ENCODE assay signal across 9 mouse cellular contexts in genomic region chr13:105053618-105054017, GRCm38 (mm10). TPM values are rescaled to one million over a fixed set of nuclear protein-coding genes. Genes with fewer than 3 reads are reported as not detected.
A peak's percentile ranks its signal among the peaks of the same experiment; 100 is the strongest.
DNase-seq lines count a peak whose midpoint lies in the region; ATAC-seq and TF ChIP-seq lines count a peak whose summit lies in the region.
"Had no signal": no experiment of that assay in that cellular context is flagged by ENCODE, and none has a peak within 500 bp of the region (broad histone marks: within the 10 kb centered on the region; RNA-seq: fewer than 3 reads in every experiment).

No protein-coding gene starts in this region.

- ATAC-seq in heart, embryonic 13.5 days (ENCODE audit: extremely low read depth, insufficient number of reproducible peaks, low FRiP score, low TSS enrichment), result peak; percentile 17; the same call in 1 of the 2 replicates
- ATAC-seq in neural tube, embryonic 15.5 days (ENCODE audit: low FRiP score), result peak; percentile 25

- no peak for TF ChIP-seq POLR2A in lung, adult 2 months (IDR thresholded peaks at IDR 0.05; ENCODE audit: borderline replicate concordance, extremely low read depth, low read depth, low read length)

- no peak for DNase-seq in lung, adult 2 months
- no peak for DNase-seq in lung, postnatal 4 days
- DNase-seq in cerebellum, postnatal 36 days, result peak; percentile 42 to 51
- peak; percentile 20 for DNase-seq in left cerebral cortex, postnatal 4 days
- no peak for DNase-seq in natural killer cell, adult 2 months (ENCODE audit: low spot score in 2 of 2)
- DNase-seq in testis, postnatal 10 days (ENCODE audit: low spot score), result no peak

- peak overlapping the region; percentile 85 for H3K9ac ChIP-seq in heart, embryonic 13.5 days
- H3K9ac ChIP-seq in neural tube, embryonic 15.5 days (replicated peaks), result peak overlapping the region; percentile 81

- H3K4me1 ChIP-seq in lung, adult 2 months (ENCODE audit: control insufficient read depth, insufficient read depth, low read length), result peaks cover 4% of the 10 kb centered on the region; the same call in 1 of the 2 replicates
- peaks cover 34% of the 10 kb centered on the region for H3K4me1 ChIP-seq in heart, embryonic 13.5 days
- H3K4me1 ChIP-seq in neural tube, embryonic 15.5 days, result peaks cover 26% of the 10 kb centered on the region

- no peaks in the 10 kb centered on the region for H3K9me3 ChIP-seq in heart, embryonic 13.5 days
- H3K9me3 ChIP-seq in neural tube, embryonic 15.5 days (replicated peaks), result no peaks in the 10 kb centered on the region

- TF ChIP-seq CTCF in lung, adult 2 months (IDR thresholded peaks at IDR 0.05; ENCODE audit: insufficient read depth, low read length), result no peak

- H3K4me3 ChIP-seq in lung, adult 2 months (replicated peaks; ENCODE audit: extremely low read depth, low read depth, low read length), result peak overlapping the region; percentile 28
- H3K4me3 ChIP-seq in heart, embryonic 13.5 days, result peak overlapping the region; percentile 74
- H3K4me3 ChIP-seq in neural tube, embryonic 15.5 days (replicated peaks), result peak overlapping the region; percentile 75

- no peaks in the 10 kb centered on the region for H3K36me3 ChIP-seq in heart, embryonic 13.5 days
- no peaks in the 10 kb centered on the region for H3K36me3 ChIP-seq in neural tube, embryonic 15.5 days

- peak overlapping the region; percentile 84 for H3K4me2 ChIP-seq in heart, embryonic 13.5 days
- peak overlapping the region; percentile 74 for H3K4me2 ChIP-seq in neural tube, embryonic 15.5 days

- intact Hi-C loops in left cerebral cortex, postnatal 4 days (cut with DNase I), result loop anchor here (5.0 to 10.0 kb wide), 4 partner anchors 66 to 321 kb away; no protein-coding TSS in a partner anchor

- peak overlapping the region; percentile 70; the same call in 1 of the 2 replicates for H3K27ac ChIP-seq in heart, embryonic 13.5 days (replicated peaks)
- H3K27ac ChIP-seq in neural tube, embryonic 15.5 days (replicated peaks), result peak overlapping the region; percentile 92

- 10% methylated on average over 12 of the region's 12 CpGs for WGBS in lung, adult 2 months
- WGBS in heart, embryonic 13.5 days, result 3% methylated on average over 12 of the region's 12 CpGs
- 2% methylated on average over 12 of the region's 12 CpGs for WGBS in neural tube, embryonic 15.5 days

- H3K27me3 ChIP-seq in heart, embryonic 13.5 days (replicated peaks), result 0 out of 2 replicates have a peak, but pooled peaks cover 2% of the 10 kb centered on the region
- 0 out of 2 replicates have a peak, but pooled peaks cover 4% of the 10 kb centered on the region for H3K27me3 ChIP-seq in neural tube, embryonic 15.5 days (replicated peaks)

RNA-seq across cellular contexts. Expression of gene Rgs7bp, which starts 1.1 kb away (rescaled TPM):
- polyA plus RNA-seq in lung, adult 2 months (2012; rRNA removed), result 0.59 and 0.75 TPM in 2 replicates
- polyA plus RNA-seq in heart, embryonic 13.5 days (2015; fragmentation: Nextera tagmentation; extraction: Ambion mirVana), result 2.8 and 2.9 TPM in 2 replicates
- 10 to 100 TPM; 32.5 to 34.2 TPM for total RNA-seq in left cerebral cortex, postnatal 4 days (2021)
- 12.0 and 12.7 TPM in 2 replicates for polyA plus RNA-seq in neural tube, embryonic 15.5 days (2015; fragmentation: Nextera tagmentation; extraction: Ambion mirVana)

RNA-seq across cellular contexts. Expression of gene 4933425L06Rik, which starts 28.3 kb away (rescaled TPM):
- not detected in 2 replicates for polyA plus RNA-seq in lung, adult 2 months (2012; rRNA removed)
- polyA plus RNA-seq in heart, embryonic 13.5 days (2015; fragmentation: Nextera tagmentation; extraction: Ambion mirVana), result not detected in 2 replicates
- total RNA-seq in left cerebral cortex, postnatal 4 days (2021), result not detected
- not detected in 2 replicates for polyA plus RNA-seq in neural tube, embryonic 15.5 days (2015; fragmentation: Nextera tagmentation; extraction: Ambion mirVana)
- total RNA-seq: left cerebral cortex, postnatal 10 days had no signal

Comparison
In these comparisons a context has a peak if more than half of its experiments do, and no peak if none do; other contexts are left out.
1. DNase-seq: peak in cerebellum, postnatal 36 days (2 of 2) and left cerebral cortex, postnatal 4 days (single experiment); none in lung, adult 2 months (single experiment), lung, postnatal 4 days (0 of 2), natural killer cell, adult 2 months (0 of 2) and testis, postnatal 10 days (single experiment).
2. Peak in every context shown above with its lines, with median percentiles within 50 percentile points of each other: H3K4me3 ChIP-seq.